Mouse (Mus musculus) gastrocnemius, adult 8-10 months (tissue): ENCODE measurements around the gene Ascl2. TPM values are rescaled to one million over a fixed set of nuclear protein-coding genes. Genes with fewer than 3 reads are reported as not detected.

Experiments used
- DNase-seq, 2 experiments: peaks; one replicate each; pipeline ENCODE4 v3.0.0; 2022; ENCODE audit warnings: low spot score in 2 of 2
- total RNA-seq, 4 experiments: library from RNA; stranded (reverse); gene quantifications; 2 replicates each; pipeline ENCODE4 v1.2.4; 2022

Gene Ascl2
- total RNA-seq, 4 experiments from 2014 or later = not detected

DNA sequence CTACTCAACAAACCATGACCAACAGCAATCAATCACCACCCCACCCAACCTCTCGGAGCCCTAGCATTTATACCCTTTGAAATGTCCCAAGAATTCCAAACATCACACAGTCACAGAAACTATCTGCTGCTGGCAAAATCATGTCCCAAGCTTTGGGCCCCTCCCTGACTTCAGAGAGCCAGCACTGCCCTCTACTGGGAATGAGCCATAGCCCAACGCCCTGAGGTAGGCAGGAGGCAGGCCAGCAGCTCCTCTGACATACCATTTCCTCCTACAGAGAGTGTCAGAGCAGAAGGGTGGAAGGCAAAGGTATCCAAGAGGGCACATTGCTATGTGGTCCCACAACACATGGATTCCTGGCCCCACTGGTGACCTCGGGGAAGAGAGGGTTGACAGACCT lies 33.6 kb upstream of the Ascl2 start:
- DNase-seq = no peak

DNA sequence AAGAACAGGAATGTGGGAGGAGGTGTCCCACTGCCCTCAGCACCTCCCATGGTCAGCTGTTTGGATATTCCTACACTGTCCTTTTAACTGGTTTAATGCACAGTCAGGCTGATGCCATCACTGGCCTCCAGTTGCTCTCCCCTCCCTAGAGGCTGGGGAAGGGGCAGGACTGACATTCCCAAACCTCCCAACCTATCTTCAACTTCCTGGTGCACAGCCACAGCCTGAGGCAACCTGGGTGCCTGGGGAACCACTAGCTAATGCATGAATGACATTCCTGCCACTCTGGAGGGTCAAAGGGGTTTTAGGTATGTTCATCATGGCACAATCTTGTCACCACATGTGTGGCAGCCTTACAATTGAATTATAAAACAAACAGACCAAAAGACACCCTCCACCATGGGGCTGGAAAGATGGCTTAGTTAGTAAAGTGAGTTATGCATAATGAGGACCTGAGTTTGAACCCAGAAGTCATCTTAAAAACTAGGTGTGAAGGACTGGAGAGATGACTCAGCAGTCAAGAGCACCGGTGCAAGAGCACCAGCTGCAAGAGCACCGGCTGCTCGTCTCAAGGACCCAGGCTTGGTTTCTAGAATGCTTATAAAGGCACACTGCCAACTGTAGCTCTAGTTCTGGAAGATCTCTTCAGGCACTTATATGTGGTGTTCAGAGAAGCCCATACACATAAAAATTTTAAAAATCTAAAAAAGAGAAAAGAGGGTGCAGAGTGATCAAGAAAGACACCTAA lies 28.5 kb upstream of the Ascl2 start:
- DNase-seq = no peak

DNA sequence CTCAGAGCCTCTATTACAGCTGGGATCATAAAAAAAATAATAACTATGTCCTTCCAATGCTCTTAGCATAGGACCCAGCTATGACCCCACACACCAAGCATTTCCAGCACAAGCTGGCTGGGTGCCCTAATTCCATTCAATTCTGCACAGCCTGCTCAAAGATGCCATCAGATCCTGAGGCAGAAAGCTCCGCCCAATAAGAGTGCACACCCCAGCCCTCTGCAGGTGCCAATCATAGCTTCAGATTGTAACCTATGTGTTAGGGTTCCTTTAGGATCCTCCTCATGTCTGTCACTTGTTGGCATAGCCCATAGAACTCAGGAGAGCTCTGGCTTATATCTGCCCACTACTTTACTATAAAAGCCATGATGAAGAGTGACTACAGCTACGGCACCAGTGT lies 27.9 kb upstream of the Ascl2 start:
- no peak for DNase-seq

DNA sequence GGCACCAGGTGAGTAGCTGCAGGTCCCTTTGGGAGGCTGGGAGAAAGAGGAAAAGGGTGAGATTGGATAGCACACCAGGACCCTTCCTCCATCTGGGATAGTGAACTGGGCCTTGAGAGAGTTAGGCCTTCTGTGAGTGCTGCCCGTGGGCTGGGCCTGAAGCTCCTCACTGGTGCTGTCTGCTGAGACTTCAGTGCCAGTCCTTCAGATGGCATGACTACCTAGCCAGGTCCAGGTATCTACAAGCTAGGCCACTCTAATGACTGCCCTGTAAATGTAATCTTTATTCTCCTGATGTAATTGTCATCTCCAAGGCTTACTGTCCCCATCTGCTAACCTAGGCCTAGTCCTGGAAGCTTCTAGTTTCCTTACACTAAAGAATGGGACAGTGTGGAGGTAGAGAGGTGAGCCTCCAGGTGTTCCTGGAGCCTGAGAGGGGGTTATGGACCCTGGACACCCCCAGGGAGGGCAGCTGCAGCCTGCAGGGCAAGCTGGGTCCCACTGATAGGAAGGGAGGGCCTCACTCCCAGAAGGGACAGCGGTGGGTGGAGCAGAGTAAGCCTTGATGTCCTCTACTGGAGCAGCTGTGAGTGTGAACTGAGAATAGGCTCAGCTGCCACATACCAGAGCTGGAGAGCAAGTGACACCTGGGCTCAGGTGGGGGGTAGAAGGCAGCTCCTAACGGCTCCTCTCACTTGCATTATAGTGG lies 26.7 kb upstream of the Ascl2 start:
- no peak for DNase-seq

DNA sequence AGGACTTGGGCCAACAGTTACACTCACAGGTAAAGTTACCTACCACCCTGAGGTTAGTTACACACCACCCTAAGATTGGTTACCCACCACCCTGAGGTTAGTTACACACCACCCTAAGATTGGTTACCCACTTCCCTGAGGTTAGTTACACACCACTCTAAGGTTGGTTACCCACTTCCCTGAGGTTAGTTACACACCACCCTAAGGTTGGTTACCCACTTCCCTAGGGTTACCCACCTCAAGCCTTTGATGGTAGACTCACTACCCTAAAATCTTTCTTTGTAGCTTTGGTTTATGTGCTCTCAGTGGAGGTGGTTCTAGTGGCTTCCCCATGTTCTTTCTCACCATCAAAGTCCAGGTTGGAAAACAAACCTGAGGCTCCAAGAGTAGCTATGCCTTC lies 25.9 kb upstream of the Ascl2 start:
- DNase-seq = no peak

DNA sequence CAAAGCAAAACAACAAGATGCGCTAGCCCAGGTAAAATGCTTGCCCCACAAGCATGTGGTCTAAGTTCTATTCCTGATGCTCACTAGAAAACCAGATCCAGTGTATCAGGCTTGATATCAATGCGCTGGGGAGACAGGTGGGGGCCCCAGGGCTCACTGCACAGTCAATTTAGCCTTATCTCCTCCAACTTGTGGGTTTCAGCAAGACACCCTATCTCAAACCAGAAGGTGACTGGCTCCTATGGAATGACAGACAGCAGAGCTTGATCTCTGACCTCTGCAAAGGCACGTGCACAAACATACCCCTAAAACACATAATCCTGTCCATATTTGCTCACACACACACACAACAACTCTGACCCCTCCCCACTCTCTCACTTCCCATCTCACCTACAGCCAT lies 18.7 kb upstream of the Ascl2 start:
- DNase-seq = no peak

DNA sequence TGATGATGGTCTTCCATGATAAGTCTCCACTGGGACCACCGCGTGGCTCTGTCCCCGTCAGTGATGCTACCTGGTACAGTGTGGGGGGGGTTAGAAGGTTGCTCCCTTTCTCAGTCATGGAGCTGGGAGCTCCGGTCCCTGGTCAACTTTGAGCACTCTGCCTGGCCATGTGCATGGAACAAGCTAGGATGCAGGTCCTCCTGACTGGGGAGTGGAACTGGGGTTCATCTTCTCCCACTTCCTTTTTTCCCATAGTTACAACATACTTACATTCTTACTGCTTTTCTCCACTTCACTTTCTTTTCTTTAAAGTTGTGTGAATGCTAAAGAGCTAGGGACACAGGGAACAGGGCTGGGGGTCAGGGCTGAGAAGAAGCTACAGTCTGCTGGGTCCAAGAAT lies 16.1 kb upstream of the Ascl2 start:
- no peak for DNase-seq

DNA sequence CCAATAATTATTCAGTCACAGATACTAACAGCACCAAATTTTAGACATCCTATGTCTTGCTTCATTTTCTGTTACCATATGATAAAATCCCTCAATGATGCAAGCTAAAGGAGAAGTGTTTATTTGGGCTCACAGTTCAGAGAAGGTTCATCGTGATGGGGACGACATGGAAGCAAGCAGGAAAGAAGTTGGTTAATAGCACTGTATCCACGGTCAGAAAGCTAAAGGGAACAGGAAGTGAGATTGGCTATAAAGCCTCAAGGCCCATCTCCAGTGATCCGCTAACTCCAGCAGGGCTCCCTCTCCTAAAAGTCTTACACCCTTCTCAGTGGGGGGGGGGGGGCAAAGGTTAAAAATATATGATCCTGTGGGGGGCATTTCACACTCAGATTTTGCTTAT lies 12.8 kb upstream of the Ascl2 start:
- DNase-seq = no peak

DNA sequence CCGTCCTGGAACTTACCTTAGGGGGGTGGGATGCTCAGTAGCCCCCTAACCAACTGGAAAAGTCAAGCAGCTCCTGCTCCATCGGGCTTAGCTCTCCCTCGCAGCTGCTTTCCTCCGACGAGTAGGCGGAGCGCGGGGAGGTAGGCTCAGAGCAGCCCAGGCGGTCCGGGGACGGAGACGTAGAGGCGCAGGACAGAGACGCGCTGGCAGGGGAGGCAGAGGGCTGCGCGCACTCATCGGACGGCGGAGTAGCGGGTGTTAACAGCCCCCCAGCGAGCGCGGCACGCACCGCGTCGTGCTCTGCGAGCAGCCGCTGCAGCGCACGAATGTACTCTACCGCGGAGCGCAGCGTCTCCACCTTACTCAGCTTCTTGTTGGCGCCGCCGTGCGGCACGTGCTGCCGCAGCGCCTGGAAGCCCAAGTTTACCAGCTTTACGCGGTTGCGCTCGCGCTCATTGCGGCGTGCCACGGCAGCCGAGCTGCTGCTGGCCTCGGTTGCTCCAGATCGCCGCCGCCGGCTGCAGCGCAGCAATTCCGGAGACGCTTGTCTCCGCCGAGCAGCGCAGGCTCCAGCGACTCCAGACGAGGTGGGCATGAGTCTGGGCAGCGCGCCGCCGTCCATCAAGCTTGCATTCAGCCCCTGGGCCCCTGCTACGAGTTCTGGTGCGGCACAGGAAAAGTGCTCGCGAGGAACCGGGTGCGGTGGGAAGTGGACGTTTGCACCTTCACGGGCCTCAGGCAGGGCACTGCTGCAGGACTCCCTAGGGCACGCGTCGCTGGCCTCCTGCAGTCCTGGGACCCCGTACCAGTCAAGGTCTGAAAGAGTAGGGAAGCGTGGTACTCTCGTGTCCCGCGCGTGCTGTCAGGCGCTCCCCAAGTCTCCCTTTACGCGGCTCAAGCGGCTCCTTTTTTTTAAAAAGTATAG lies 918 bp downstream of the Ascl2 start:
- DNase-seq = no peak

DNA sequence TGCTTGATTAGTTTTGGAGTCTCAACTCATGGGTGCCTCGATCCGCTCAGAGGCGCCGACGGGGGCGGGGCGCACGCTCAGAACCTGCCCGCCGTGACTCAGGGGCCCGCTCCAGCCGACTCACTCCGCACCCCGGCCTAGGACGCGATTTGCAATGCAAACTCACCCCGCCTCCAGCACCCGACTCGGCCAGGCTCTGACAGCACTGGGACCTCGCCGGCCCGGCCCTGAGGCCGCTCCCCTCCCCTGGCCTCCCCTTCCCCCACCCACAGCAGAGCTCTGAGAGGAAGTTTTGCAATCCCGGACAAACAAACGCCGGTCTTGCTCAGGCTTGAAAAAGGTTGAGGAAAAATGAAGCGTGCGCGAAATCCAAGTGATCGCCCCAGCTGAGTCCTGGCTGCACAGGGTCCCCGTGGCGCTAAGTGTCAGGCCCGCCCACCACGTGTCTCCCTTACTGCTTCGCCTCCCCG lies 1.6 kb downstream of the Ascl2 start:
- no peak for DNase-seq

DNA sequence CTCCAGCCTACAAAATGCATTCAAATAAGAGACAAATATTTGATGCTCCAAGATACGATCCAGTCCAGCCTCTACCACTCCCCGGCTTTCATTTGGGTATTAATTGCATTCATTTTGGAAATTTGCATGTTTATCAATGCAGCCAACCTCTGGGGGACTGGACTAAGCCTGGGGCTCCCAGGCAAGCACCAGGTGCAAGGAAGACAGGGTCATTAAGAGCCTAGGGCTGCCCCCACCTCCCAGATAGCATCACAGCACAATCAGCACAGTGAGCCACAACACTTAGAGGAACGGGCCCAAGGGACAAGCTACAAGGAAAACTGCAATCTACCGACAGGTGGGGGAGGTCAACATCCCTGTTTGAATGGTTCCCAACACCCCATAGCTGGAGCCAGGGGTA lies 9.3 kb downstream of the Ascl2 start:
- no peak for DNase-seq

DNA sequence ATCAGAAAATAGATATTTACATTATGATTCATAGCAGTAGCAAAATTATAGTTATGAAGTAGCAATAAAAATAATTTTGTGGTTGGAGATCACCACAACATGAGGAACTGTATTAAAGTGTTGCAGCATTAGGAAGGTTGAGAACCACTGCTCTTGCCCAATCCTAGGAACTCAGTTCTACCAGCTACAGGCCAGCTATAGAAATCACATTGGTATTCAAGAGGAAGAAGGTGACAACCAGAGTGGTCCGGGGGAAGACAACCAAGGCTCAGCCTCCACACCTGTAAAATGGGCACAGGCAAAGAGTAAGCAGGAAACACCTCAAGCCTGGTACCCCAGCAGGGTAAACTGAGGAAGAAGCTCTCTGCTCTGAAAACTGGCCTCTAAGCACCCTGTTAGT lies 10.2 kb downstream of the Ascl2 start:
- DNase-seq = no peak

DNA sequence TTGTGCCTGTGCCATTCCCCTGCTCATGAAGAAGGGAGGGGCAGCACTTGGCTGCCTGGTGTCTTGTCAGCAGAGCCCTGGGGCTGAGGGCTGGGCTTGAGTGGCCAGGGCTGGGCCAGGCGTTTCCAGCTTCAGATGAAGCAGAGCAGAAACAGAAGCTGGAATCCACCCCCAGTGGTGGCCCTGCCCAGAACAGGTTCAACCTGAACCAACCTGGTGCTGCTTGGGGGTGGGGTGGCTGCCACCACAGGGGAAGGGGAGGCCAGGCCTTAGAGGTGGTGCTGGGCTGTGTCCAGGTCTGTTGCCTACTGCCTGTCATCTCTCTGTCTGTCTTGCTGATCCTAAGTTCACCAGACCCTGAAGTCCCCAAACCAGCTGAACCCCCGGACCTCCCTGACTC lies 13.0 kb downstream of the Ascl2 start:
- no peak for DNase-seq

DNA sequence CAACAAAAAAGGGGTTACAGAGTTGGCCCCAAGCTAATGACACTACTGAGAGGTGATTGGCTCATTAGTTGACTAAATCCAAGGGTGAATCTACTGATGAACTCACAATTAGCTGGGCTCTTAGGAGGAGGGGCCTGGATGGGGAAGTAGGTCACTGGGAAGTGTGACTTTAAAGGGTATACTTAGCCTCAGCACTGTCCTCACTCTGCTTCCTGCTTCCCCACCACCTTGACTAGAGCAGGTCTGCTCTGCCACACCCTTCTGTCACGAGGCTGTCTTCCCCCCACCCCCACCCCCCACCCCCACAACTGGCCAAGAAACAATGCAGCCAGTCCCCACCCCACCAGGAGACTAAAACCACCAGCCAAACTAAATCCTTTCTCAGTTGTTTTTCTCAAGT lies 19.5 kb downstream of the Ascl2 start:
- DNase-seq = no peak

DNA sequence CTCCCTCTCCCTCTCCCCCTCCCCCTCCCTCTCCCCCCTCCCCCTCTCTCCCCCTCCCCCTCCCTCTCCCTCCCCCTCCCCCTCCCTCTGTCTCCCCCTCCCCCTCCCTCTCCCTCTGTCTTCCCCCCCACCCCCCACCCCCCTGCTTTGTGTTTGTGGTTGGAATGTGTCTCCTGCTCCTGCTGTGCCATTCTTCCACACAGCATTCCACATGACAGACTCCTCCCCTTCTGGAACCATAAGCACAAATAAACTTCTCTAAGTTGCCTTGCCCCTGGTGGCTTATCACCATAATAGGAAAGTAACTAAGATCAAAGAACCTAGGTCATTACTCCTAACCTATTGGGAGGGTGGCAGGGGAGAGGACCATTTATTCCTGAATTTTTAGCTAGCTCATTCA lies 31.4 kb downstream of the Ascl2 start:
- no peak for DNase-seq

DNA sequence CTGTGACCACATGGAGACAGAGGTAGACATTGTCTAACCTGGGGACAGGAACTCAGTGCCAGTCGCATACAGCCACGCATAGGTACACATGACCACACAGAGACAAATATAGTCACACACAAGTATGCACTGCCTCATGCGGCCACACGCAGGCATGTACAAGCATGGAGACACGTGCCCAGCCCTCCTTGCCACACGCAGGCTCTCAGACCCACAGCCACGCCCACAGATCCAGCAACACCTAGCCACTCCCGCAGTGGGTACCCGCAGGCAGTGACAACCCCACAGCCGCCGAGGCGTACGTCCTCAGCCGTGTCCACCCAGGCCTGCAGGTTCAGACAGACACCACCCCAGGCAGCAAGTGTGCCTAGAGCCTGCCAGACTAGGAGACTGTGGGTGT lies 33.4 kb downstream of the Ascl2 start:
- DNase-seq = no peak

DNA sequence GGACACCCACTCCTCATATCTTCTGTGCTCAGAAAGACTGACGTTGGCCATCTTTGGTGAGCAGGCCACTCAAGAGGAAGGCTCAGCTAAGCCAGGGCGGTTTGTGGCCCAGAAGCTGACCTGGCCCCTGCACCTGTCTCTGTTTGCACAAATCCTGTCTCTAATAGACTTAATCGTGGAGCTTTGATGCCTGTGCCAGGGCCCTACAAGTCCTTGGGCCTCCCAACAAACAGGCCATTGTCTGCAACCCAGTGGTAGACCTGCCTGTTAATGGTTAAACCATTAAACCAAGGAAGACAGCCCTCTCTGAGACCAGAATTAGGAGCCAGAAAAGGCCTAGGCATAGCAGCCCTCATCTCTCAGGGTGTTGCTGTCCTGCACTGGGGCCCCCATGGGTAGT lies 36.6 kb downstream of the Ascl2 start:
- DNase-seq = no peak

DNA sequence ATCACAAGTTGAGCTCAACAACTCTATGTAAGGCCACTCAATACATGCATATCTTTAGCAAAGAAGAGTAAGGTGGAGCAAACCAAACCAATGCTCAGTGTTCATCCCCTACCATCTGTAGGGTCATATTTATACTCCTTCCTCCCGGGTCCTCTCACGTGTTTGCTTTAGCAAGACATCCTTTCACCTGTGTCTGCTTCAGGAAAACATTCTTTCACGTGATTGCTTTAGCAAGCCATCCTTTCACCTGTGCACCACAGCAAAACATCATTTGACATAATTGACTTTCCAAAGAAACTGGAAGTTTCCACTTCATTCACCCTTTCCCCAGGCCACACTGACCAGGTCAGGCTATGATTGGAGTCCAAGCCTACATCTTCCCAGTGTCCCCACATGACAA lies 38.0 kb downstream of the Ascl2 start, which contains the start of gene Th:
Th (minus strand) TSS at position 101 of the 400 bp plus-strand sequence.
- DNase-seq = no peak

DNA sequence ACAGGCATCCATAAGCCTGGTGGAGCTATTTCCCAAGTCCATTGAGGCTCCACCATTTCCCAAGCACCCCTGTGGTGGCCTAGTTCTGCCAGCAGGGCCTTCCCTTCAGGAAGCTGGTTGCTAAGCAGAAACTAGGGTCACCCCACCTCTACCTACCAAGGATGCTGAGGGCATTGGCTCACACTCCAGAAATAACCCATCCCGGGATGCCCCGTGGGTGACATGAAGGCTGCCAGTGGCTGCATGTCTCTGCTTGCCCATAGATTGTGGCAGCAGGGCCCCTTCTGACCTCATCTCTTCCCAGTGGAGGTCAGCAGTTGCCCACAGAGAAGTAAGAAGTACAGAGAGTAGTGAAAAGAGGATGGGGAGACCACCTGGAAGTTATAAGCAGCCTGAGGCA lies 39.5 kb downstream of the Ascl2 start:
- no peak for DNase-seq

DNA sequence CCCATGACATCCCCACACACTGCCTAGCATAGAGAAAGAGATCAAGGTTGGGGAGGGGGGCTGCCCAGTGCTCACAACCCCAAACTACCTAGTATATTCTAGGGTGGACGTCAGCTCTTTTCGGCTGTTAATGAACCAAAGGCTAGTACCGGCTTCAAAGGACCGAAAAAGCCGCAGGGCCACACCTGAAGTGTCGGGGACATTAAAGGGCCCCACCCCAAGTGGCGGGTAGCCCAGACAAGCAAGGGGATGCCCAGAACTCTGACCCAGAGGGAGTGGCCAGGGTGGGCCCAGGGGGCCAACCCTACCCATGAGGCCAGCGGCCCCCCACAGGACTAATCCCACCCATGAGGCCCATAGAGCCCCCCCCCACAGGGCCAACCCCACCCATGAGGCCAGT lies 41.8 kb downstream of the Ascl2 start:
- DNase-seq = no peak

DNA sequence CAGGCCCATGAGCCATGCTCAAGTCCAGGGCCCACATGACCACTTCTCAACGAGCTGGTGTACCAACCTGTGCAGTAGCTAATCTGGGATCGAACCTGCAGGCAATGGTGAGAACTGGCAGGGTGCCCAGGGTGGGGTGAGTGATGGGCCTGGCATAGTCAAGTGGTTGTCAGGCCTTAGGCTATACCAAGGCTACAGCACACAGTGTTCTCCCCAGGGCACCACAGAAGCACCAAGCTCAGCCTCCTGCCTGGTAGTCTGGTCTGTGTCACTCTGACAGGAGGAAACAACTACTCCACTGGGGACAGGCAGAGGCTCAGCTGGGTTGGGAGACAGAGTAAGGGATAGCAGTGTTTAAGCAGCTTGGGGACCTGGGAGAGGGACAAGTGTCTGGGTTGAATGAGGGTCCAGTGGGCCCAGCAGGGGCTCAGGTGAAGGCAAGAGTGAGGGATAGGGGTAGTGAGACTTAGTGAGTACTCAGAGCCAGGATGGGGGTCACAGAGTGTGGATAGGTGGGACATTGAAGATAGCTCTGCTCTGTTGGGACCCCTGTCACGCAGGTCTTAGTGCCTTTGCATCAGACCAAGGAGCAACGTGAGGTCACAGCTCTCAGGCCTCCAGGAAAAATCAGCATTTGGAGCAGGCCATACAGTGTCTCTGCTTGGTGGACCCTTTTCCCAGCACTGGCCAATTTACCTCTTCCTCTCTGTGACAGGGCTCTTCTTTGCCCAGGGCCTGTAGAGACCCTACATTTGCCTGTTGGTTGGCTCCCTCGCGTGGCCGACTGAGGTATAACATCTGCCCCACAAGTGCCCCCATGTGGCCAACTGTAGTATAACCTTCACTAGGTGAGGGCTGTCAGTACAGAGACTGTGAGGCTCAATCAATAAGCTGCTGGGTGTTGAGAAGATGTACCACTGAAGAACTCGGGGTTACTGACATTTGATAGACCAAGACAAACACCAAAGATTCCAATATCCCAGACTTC lies 50.1 kb downstream of the Ascl2 start:
- DNase-seq = peak; percentile 58 to 67
